7 mouse cellular contexts compared by ENCODE assay signal in genomic region chr13:55622649-55623541, GRCm38 (mm10). TPM values are rescaled to one million over a fixed set of nuclear protein-coding genes. Genes with fewer than 3 reads are reported as not detected.
DNase-seq lines count a peak whose midpoint lies in the region; ATAC-seq lines count a peak whose summit lies in the region.

TSS of gene Caml (plus strand) at chr13:55623005.

- peaks cover 5% of the 10 kb centered on the region; the same call in 1 of the 2 replicates for H3K36me3 ChIP-seq in intestine, embryonic 15.5 days
- H3K36me3 ChIP-seq in midbrain, embryonic 10.5 days, result peaks cover 31% of the 10 kb centered on the region

- no peaks in the 10 kb centered on the region for H3K27me3 ChIP-seq in intestine, embryonic 15.5 days (replicated peaks)
- H3K27me3 ChIP-seq in midbrain, embryonic 10.5 days (ENCODE audit: low read depth, poor library complexity, severe bottlenecking), result no peaks in the 10 kb centered on the region

- H3K4me2 ChIP-seq in intestine, embryonic 15.5 days (replicated peaks), result peak within 1 kb of the TSS; percentile 71

- intact Hi-C loops in gastrocnemius, postnatal 36 days (cut with DNase I), result no loop called here
- intact Hi-C loops in left cerebral cortex, postnatal 25 days (cut with DNase I), result no loop called here

- WGBS in intestine, embryonic 15.5 days, result under 1% methylated on average over 59 of the region's 59 CpGs
- under 1% methylated on average over 59 of the region's 59 CpGs for WGBS in midbrain, embryonic 10.5 days

- H3K4me1 ChIP-seq in intestine, embryonic 15.5 days (replicated peaks), result peaks cover 11% of the 10 kb centered on the region
- H3K4me1 ChIP-seq in midbrain, embryonic 10.5 days, result peaks cover 22% of the 10 kb centered on the region

- DNase-seq in adrenal gland, adult 2 months, result peak; percentile 94
- DNase-seq in embryo, embryonic 11.5 days (ENCODE audit: low read depth, low spot score), result peak; percentile 91
- DNase-seq in gastrocnemius, postnatal 36 days, result peak; percentile 81 to 88
- peak; percentile 90 to 93 for DNase-seq in left cerebral cortex, postnatal 25 days (ENCODE audit: low spot score in 2 of 2)
- DNase-seq in midbrain, embryonic 10.5 days (ENCODE audit: low spot score), result peak; percentile 90
- DNase-seq in right cerebral cortex, postnatal 4 days, result peak; percentile 76

- H3K4me3 ChIP-seq in intestine, embryonic 15.5 days (replicated peaks), result peak within 1 kb of the TSS; percentile 91
- peak within 1 kb of the TSS; percentile 80 for H3K4me3 ChIP-seq in midbrain, embryonic 10.5 days

- ATAC-seq in intestine, embryonic 15.5 days, result peak; percentile 100

- H3K9me3 ChIP-seq in intestine, embryonic 15.5 days, result no peaks in the 10 kb centered on the region
- no peaks in the 10 kb centered on the region for H3K9me3 ChIP-seq in midbrain, embryonic 10.5 days (replicated peaks)

- H3K9ac ChIP-seq in intestine, embryonic 15.5 days, result peak within 1 kb of the TSS; percentile 87

- peak within 1 kb of the TSS; percentile 84 for H3K27ac ChIP-seq in intestine, embryonic 15.5 days
- peak within 1 kb of the TSS; percentile 94 for H3K27ac ChIP-seq in midbrain, embryonic 10.5 days (replicated peaks)

RNA-seq across cellular contexts. Expression of gene Caml, which starts in this region (rescaled TPM):
- total RNA-seq in adrenal gland, adult 2 months (2021), result 10 to 100 TPM; 30.9 to 32.4 TPM
- polyA plus RNA-seq in adrenal gland, adult 2 months (2012; rRNA removed), result 12.9 and 13.2 TPM in 2 replicates
- total RNA-seq in gastrocnemius, postnatal 36 days (2021), result 1 to 10 TPM; 8.2 TPM
- 41.6 and 46.9 TPM in 2 replicates for polyA plus RNA-seq in intestine, embryonic 15.5 days (2015; fragmentation: Nextera tagmentation; extraction: Ambion mirVana)
- total RNA-seq in left cerebral cortex, postnatal 25 days (2021), result 10 to 100 TPM; 40.7 to 45.9 TPM
- polyA plus RNA-seq in midbrain, embryonic 10.5 days (2016; fragmentation: Nextera tagmentation; extraction: Ambion mirVana), result 59.1 and 60.8 TPM in 2 replicates

Comparison
In these comparisons a context has a peak if more than half of its experiments do, and no peak if none do; other contexts are left out.
1. Peak in every context shown above with its lines: DNase-seq, ATAC-seq, H3K4me3 ChIP-seq and H3K27ac ChIP-seq.